Mouse (Mus musculus) embryonic facial prominence, embryonic 12.5 days (tissue): ENCODE measurements around the gene Cfap70. TPM values are rescaled to one million over a fixed set of nuclear protein-coding genes. Genes with fewer than 3 reads are reported as not detected.

Experiments
- ATAC-seq: fragments of 200-750 bp; cut with Nextera tagmentation; 2 replicates; pipeline ENCODE4 v1.8.0; 2017; ENCODE audit not compliant: insufficient number of reproducible peaks, insufficient read depth, low FRiP score, low TSS enrichment
- H3K27ac ChIP-seq: fragments of 300-500 bp; sonication (generic); 2 replicates; pipeline ENCODE4 v1.5.1; 2016; ENCODE audit warnings: mild to moderate bottlenecking
- H3K27me3 ChIP-seq: fragments of 300-500 bp; sonication (generic); 2 replicates; pipeline ENCODE4 v1.6.1; 2016; ENCODE audit warnings: mild to moderate bottlenecking, moderate library complexity
- H3K36me3 ChIP-seq: fragments of 300-500 bp; sonication (generic); 2 replicates; pipeline ENCODE4 v1.6.1; 2016; ENCODE audit warnings: mild to moderate bottlenecking
- H3K4me1 ChIP-seq: fragments of 300-500 bp; sonication (generic); 2 replicates; pipeline ENCODE4 v1.6.1; 2016
- H3K4me2 ChIP-seq: fragments of 300-500 bp; sonication (generic); replicated peaks from 2 replicates; pipeline ENCODE4 v1.6.1; 2016; ENCODE audit warnings: mild to moderate bottlenecking, moderate library complexity
- H3K4me3 ChIP-seq: fragments of 300-500 bp; sonication (generic); 2 replicates; pipeline ENCODE4 v1.5.1; 2016; ENCODE audit warnings: mild to moderate bottlenecking
- H3K9ac ChIP-seq: fragments of 300-500 bp; sonication (generic); 2 replicates; pipeline ENCODE4 v1.6.1; 2016; ENCODE audit warnings: mild to moderate bottlenecking, moderate library complexity
- H3K9me3 ChIP-seq: fragments of 300-500 bp; sonication (generic); 2 replicates; pipeline ENCODE4 v1.6.1; 2016; ENCODE audit warnings: mild to moderate bottlenecking, moderate library complexity
- WGBS: fragments of 180-500 bp; shearing (Covaris S2); methylation state at CpG from one replicate; pipeline ENCODE4 v1.1.7; 2016; 5-methylcytosine and 5-hydroxymethylcytosine counted together
- polyA plus RNA-seq: library from polyadenylated mRNA; unstranded; fragments of >200 nt; fragmentation: Nextera tagmentation; extraction: Ambion mirVana; gene quantifications from 2 replicates; pipeline ENCODE4 v1.2.1, GENCODE M21; 2016

Cfap70 gene
- polyA plus RNA-seq, 1 experiment from 2014 or later, result 0.67 TPM

DNA sequence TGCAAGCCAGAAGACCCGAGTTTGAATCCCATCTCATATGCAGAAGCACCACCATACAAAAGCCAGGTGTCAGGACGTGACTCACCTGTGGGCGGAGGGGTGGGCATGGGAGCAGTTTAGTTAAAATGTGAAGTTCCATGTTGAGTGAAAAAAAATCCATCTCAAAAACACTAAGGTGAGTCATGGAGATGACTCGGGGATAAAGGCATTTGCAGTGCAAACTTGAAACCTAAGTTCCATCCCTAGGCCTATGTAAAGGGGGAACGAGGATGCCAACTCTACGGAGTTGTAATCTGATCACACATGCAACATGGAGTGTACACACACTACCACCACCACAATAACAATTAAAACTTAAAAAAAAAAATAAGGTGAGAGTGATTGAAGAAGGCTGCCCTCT is 29.0 kb downstream of the Cfap70 start:
- Histone ChIP-seq H3K9ac (no peak overlapping the region), H3K27me3 (no peaks in the 10 kb centered on the region), H3K9me3 (no peaks in the 10 kb centered on the region), H3K36me3 (no peaks in the 10 kb centered on the region), H3K4me3 (no peak overlapping the region), H3K27ac (no peak overlapping the region), H3K4me1 (no peaks in the 10 kb centered on the region), H3K4me2 (no peak overlapping the region)
- WGBS, result 82% methylated on average over 6 of the region's 6 CpGs
- ATAC-seq, result no peak

DNA sequence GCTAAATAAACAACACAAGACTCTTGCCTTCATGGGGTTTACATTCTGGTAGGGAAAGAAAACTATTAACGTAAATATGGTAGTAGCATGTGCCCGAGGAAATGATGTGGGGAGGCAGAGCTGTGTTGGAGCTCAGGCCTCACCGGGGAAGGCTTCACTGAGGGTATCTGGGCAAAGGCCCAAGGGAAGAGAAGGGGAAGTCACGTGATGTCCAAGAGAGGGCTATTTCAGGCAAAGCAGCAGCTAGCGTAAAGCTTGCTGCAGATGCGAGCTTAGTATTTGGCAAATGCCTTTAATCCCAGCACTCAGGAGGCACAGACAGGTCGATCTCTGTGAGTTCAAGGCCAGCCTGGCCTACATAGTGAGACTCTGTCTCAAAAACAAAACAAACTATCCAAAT is 29.8 kb downstream of the Cfap70 start:
- WGBS, result 68% methylated on average over 7 of the region's 7 CpGs
- ATAC-seq, result no peak
- H3K27ac ChIP-seq, result no peak overlapping the region
- H3K4me1 ChIP-seq, result no peaks in the 10 kb centered on the region
- H3K4me3 ChIP-seq, result no peak overlapping the region
- no peaks in the 10 kb centered on the region for H3K36me3 ChIP-seq
- H3K4me2 ChIP-seq, result no peak overlapping the region
- H3K9ac ChIP-seq, result no peak overlapping the region
- no peaks in the 10 kb centered on the region for H3K9me3 ChIP-seq
- H3K27me3 ChIP-seq, result no peaks in the 10 kb centered on the region

DNA sequence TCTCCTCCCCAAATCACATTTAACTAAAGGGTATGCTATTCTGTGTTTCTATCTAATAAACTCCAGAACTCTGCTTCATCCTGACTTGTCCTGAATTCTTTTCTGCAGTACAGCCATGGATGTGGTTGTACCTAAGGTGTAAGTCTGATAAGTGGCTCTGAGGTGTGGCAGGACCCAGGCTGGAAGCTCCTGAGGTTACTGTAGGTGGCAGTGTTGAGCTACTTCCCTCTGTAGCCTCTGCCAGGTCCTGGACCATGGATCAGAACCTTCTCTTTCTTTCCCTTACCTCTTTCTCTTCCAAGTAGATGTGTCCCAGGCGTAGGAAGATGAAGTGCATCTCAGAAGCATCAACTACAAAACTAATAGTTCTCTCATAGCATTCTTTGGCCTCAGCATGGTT is 52.0 kb downstream of the Cfap70 start:
- no peaks in the 10 kb centered on the region for H3K4me1 ChIP-seq
- no peaks in the 10 kb centered on the region for H3K9me3 ChIP-seq
- ATAC-seq, result no peak
- no peaks in the 10 kb centered on the region for H3K27me3 ChIP-seq
- H3K4me2 ChIP-seq, result no peak overlapping the region
- H3K9ac ChIP-seq, result no peak overlapping the region
- H3K4me3 ChIP-seq, result no peak overlapping the region
- H3K36me3 ChIP-seq, result no peaks in the 10 kb centered on the region
- 63% methylated on average over 1 of the region's 1 CpGs for WGBS
- H3K27ac ChIP-seq, result no peak overlapping the region

GRCm38 (mm10) chr14:20398864-20399263 is 53.2 kb downstream of the Cfap70 start:
- no peaks in the 10 kb centered on the region for H3K4me1 ChIP-seq
- no peak for ATAC-seq
- no peaks in the 10 kb centered on the region for H3K9me3 ChIP-seq
- H3K36me3 ChIP-seq, result no peaks in the 10 kb centered on the region
- H3K9ac ChIP-seq, result no peak overlapping the region
- H3K4me3 ChIP-seq, result no peak overlapping the region
- 45% methylated on average over 4 of the region's 4 CpGs for WGBS
- H3K27ac ChIP-seq, result no peak overlapping the region
- H3K4me2 ChIP-seq, result no peak overlapping the region
- H3K27me3 ChIP-seq, result no peaks in the 10 kb centered on the region

GRCm38 (mm10) chr14:20397220-20397619 is 54.8 kb downstream of the Cfap70 start:
- Histone ChIP-seq H3K27ac (no peak overlapping the region), H3K4me1 (no peaks in the 10 kb centered on the region), H3K36me3 (no peaks in the 10 kb centered on the region), H3K9ac (no peak overlapping the region; the same call in 1 of the 2 replicates), H3K27me3 (no peaks in the 10 kb centered on the region), H3K4me3 (no peak overlapping the region), H3K9me3 (no peaks in the 10 kb centered on the region), H3K4me2 (no peak overlapping the region)
- no peak for ATAC-seq
- WGBS, result 83% methylated on average over 9 of the region's 9 CpGs

DNA sequence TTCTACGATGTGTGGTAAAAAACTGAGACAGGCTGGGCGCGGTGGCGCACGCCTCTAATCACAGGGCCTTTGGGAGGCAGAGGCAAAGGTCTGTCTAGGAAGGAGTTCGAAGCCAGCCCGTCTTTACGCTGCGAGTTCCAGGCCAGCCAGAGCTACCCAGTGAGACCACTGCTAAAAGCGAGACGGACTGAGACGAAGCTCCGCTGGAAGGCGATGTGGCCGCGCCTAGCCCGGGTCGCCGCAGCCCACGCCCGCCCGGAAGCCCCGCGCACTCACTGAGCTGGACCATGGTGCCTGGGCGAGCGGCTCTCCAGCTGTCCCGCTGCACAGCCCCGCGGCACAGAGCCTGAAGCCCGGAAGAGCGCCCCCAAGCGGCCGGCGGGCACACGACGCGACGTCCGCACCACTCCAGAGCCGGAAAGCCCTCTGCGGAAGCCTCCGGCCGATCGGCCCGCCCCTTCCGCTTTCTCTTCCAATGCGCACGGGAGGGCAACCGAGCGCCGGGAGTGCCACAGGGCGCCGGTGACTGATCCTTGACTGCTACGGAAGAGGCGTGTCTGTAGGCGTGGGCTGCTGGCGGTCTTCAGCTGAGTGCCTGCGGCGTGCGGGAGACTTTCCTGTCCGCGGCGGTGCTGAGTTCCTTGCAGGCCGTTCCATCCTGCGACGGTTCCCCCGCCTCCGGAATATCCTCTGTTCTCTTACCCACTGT is 58.7 kb downstream of the Cfap70 start, which contains the start of gene Mrps16:
Mrps16 (minus strand) TSS at position 430 of the 709 bp plus-strand sequence.
- peak within 1 kb of the TSS; percentile 57 for H3K4me2 ChIP-seq
- ATAC-seq, result peak; percentile 92

DNA sequence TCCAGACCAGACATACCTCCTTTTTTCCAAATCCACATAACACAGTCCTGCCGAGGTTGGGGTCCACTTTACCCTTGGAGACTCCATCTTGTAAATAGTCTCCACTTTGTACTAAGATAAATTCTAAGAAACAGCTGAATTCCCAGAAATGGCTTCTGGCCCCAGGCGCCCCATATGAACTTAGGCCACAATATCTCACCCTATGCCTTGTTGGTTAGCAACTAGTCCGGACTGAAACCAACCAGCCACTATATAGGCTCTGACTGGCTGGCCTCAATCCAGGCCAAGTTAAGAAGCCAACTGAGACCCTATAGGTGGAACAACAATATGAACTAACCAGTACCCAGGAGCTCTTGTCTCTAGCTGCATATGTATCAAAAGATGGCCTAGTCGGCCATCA is 59.7 kb downstream of the Cfap70 start:
- ATAC-seq, result no peak
- 81% methylated on average over 4 of the region's 4 CpGs for WGBS
- Histone ChIP-seq H3K4me3 (no peak overlapping the region; the same call in 1 of the 2 replicates), H3K4me1 (peaks cover 10% of the 10 kb centered on the region), H3K9ac (no peak overlapping the region), H3K27me3 (no peaks in the 10 kb centered on the region), H3K4me2 (peak overlapping the region; percentile 57; the same call in 1 of the 2 replicates), H3K36me3 (peaks cover 14% of the 10 kb centered on the region), H3K9me3 (no peaks in the 10 kb centered on the region), H3K27ac (no peak overlapping the region)

More for the DNA sequence above, 58.7 kb downstream of the Cfap70 start, which contains the start of gene Mrps16:
- Histone ChIP-seq H3K4me1 (0 out of 2 replicates have a peak, but pooled peaks cover 3% of the 10 kb centered on the region), H3K27ac (peak within 1 kb of the TSS; percentile 88), H3K9me3 (no peaks in the 10 kb centered on the region), H3K9ac (peak within 1 kb of the TSS; percentile 86), H3K4me3 (peak within 1 kb of the TSS; percentile 84), H3K36me3 (peaks cover 14% of the 10 kb centered on the region), H3K27me3 (no peaks in the 10 kb centered on the region)
- 1% methylated on average over 65 of the region's 68 CpGs for WGBS

DNA sequence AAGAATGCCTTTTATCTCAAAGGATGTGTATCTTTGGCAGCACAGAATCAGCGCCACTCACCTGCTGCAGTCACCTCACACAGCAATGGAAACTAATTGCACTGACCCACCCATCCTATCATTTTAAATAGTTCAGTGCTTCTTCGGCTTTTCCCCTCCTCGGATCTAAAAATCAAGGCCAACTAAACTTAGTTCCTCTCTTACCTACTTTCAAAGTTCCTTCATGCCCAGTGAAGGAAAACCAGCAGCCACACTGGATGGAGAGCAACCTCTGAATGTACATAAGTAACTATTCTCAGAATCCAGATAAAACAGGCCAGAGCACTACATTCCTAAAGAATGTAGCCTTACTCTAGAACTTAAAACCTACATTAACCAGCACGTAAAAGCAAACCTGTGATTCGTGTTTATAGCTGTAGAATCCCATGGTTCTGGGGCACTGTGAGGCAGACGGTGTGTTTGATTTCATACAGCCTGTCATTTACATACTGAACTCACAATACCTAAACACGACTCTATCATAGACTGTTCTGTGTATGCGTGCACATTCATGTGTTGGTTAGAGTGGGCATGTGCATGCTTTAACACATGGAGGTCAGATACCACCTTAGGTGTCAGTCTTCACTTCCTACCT is 62.5 kb downstream of the Cfap70 start:
- Histone ChIP-seq H3K27me3 (no peaks in the 10 kb centered on the region), H3K27ac (0 out of 2 replicates have a peak overlapping the region, but pooled peaks have one; percentile 86), H3K9ac (peak overlapping the region; percentile 56), H3K4me1 (peaks cover 30% of the 10 kb centered on the region), H3K36me3 (peaks cover 27% of the 10 kb centered on the region), H3K9me3 (no peaks in the 10 kb centered on the region), H3K4me2 (peak overlapping the region; percentile 69), H3K4me3 (peak overlapping the region; percentile 86)
- WGBS, result 84% methylated on average over 8 of the region's 8 CpGs
- no peak for ATAC-seq

DNA sequence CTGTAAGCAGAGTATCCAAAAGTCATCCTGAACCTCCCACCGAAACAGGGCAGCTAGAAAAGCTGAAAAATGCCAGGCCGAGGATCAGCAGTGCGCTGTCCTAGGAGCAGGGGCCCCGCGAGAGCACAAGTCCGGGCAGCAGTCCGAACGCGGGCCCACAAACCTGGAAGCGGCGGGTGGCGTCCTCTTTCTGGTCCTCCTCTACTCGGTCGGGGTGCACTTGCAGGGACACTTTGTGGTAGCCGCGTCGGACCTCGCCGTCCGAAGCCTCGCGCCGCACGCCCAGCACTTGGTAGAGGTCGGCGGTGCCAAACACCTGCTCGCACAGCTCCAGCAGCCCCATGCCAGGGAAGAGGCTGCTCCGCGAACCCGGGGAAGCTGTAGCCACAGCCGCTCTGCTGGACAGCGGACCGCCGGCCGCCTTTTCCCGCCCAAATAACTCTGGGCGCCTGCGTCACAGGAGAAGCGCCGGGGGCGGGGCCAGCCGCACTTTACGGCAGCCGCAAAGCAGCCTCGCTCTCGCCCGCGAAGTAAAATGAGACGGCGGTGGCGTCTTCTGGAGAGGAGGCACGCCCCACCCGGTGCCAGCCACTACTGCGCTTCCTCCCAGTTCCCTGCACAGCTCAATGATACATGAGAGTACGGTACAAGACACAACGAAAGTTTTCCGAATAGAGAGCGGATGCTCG is 63.4 kb downstream of the Cfap70 start, which contains the start of gene Dnajc9:
Dnajc9 (minus strand) TSS at position 470 of the 689 bp plus-strand sequence.
- ATAC-seq, result peak; percentile 72

GRCm38 (mm10) chr14:20379753-20380430 is 72.1 kb downstream of the Cfap70 start:
- Histone ChIP-seq H3K4me3 (no peak overlapping the region), H3K4me1 (no peaks in the 10 kb centered on the region), H3K9me3 (no peaks in the 10 kb centered on the region), H3K9ac (no peak overlapping the region), H3K27ac (no peak overlapping the region), H3K4me2 (no peak overlapping the region), H3K27me3 (no peaks in the 10 kb centered on the region), H3K36me3 (peaks cover 44% of the 10 kb centered on the region)
- no peak for ATAC-seq
- WGBS, result 88% methylated on average over 9 of the region's 9 CpGs

More for the DNA sequence above, 63.4 kb downstream of the Cfap70 start, which contains the start of gene Dnajc9:
- Histone ChIP-seq H3K27me3 (no peaks in the 10 kb centered on the region), H3K36me3 (peaks cover 37% of the 10 kb centered on the region), H3K9me3 (no peaks in the 10 kb centered on the region), H3K4me1 (peaks cover 30% of the 10 kb centered on the region), H3K4me2 (peak within 1 kb of the TSS; percentile 69), H3K9ac (peak within 1 kb of the TSS; percentile 85), H3K27ac (peak within 1 kb of the TSS; percentile 86), H3K4me3 (peak within 1 kb of the TSS; percentile 86)
- WGBS, result under 1% methylated on average over 59 of the region's 59 CpGs

DNA sequence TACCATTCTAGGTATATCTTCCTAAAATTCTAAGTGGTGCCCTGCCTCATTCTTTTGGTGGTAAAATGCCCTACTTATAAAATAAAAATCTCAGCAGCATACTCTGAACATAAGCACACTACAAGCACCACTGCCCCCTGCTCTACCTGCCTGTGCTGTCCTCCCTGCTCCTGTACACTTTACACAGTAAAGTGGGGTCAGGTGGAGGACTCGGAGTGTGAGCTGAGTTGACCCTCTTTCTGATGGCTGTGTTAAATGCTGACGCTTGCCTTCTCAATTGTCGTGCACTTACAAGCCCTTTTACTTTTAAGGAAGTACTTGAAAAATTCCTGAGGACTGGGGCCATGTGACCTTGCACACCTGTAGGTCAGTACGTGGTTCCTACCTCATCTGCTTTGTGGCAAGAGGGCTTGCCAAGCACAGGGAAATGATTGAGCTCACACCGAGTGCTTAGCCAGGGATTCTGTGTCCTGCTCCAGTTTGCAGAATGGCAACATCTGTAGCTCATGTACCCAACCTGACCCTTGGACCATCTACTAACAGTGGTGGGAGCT is 72.9 kb downstream of the Cfap70 start:
- Histone ChIP-seq H3K36me3 (peaks cover 37% of the 10 kb centered on the region), H3K9me3 (no peaks in the 10 kb centered on the region), H3K4me2 (no peak overlapping the region), H3K27me3 (no peaks in the 10 kb centered on the region), H3K4me3 (no peak overlapping the region), H3K27ac (no peak overlapping the region), H3K9ac (no peak overlapping the region), H3K4me1 (no peaks in the 10 kb centered on the region)
- WGBS, result 83% methylated on average over 5 of the region's 5 CpGs
- no peak for ATAC-seq
